Mouse (Mus musculus): Measurements from ENCODE around the gene Myef2. TPM values are rescaled to one million over a fixed set of nuclear protein-coding genes. Genes with fewer than 3 reads are reported as not detected.

Gene Myef2
- polyA plus RNA-seq, 1 experiment from 2014 or later = 46.9 TPM

GRCm38 (mm10) chr2:125083879-125084278 is 39.6 kb downstream of the Myef2 start:
- ATAC-seq = no peak
- 24% methylated on average over 1 of the region's 1 CpGs for WGBS
- no peak overlapping the region for H3K9ac ChIP-seq (ENCODE audit: low read depth, low read length)
- no peak overlapping the region for H3K4me2 ChIP-seq (ENCODE audit: low read depth, low read length)
- no peak overlapping the region for H3K27ac ChIP-seq (ENCODE audit: low read length)
- H3K36me3 ChIP-seq (ENCODE audit: control insufficient read depth, insufficient read depth, low read length) = no peaks in the 10 kb centered on the region
- no peaks in the 10 kb centered on the region for H3K4me1 ChIP-seq (ENCODE audit: control insufficient read depth, insufficient read depth, low read length)
- H3K4me3 ChIP-seq (ENCODE audit: low read length) = no peak overlapping the region
- H3K9me3 ChIP-seq (ENCODE audit: control insufficient read depth, low read length) = no peaks in the 10 kb centered on the region
- H3K27me3 ChIP-seq (replicated peaks; ENCODE audit: control insufficient read depth, insufficient read depth, low read length) = no peaks in the 10 kb centered on the region

GRCm38 (mm10) chr2:125073056-125073780 is 50.2 kb downstream of the Myef2 start:
- Histone ChIP-seq H3K4me1 (ENCODE audit: control insufficient read depth, insufficient read depth, low read length) (no peaks in the 10 kb centered on the region), H3K27me3 (replicated peaks; ENCODE audit: control insufficient read depth, insufficient read depth, low read length) (no peaks in the 10 kb centered on the region), H3K36me3 (ENCODE audit: control insufficient read depth, insufficient read depth, low read length) (no peaks in the 10 kb centered on the region), H3K4me3 (ENCODE audit: low read length) (no peak overlapping the region), H3K4me2 (ENCODE audit: low read depth, low read length) (no peak overlapping the region), H3K9me3 (ENCODE audit: control insufficient read depth, low read length) (no peaks in the 10 kb centered on the region), H3K9ac (ENCODE audit: low read depth, low read length) (no peak overlapping the region), H3K27ac (ENCODE audit: low read length) (no peak overlapping the region)
- ATAC-seq = no peak
- WGBS = 82% methylated on average over 3 of the region's 3 CpGs

- no peak overlapping the region for H3K4me3 ChIP-seq (ENCODE audit: low read length)
- H3K4me2 ChIP-seq (ENCODE audit: low read depth, low read length) = no peak overlapping the region
- no peaks in the 10 kb centered on the region for H3K27me3 ChIP-seq (replicated peaks; ENCODE audit: control insufficient read depth, insufficient read depth, low read length)
- no peaks in the 10 kb centered on the region for H3K4me1 ChIP-seq (ENCODE audit: control insufficient read depth, insufficient read depth, low read length)
- 86% methylated on average over 12 of the region's 12 CpGs for WGBS
- H3K36me3 ChIP-seq (ENCODE audit: control insufficient read depth, insufficient read depth, low read length) = no peaks in the 10 kb centered on the region
- H3K27ac ChIP-seq (ENCODE audit: low read length) = no peak overlapping the region
- no peak for ATAC-seq
- H3K9me3 ChIP-seq (ENCODE audit: control insufficient read depth, low read length) = no peaks in the 10 kb centered on the region
- no peak overlapping the region for H3K9ac ChIP-seq (ENCODE audit: low read depth, low read length)
These were observed 54.8 kb downstream of the Myef2 start for GRCm38 (mm10) chr2:125068696-125069095.

- no peak within 1 kb of the TSS for H3K9ac ChIP-seq (ENCODE audit: low read depth, low read length)
- no peaks in the 10 kb centered on the region for H3K9me3 ChIP-seq (ENCODE audit: control insufficient read depth, low read length)
- H3K27me3 ChIP-seq (replicated peaks; ENCODE audit: control insufficient read depth, insufficient read depth, low read length) = no peaks in the 10 kb centered on the region
- H3K27ac ChIP-seq (ENCODE audit: low read length) = no peak within 1 kb of the TSS
- H3K4me1 ChIP-seq (ENCODE audit: control insufficient read depth, insufficient read depth, low read length) = no peaks in the 10 kb centered on the region
- no peaks in the 10 kb centered on the region for H3K36me3 ChIP-seq (ENCODE audit: control insufficient read depth, insufficient read depth, low read length)
- no peak within 1 kb of the TSS for H3K4me3 ChIP-seq (ENCODE audit: low read length)
- peak; percentile 42; the same call in 1 of the 2 replicates for ATAC-seq
- 48% methylated on average over 10 of the region's 10 CpGs for WGBS
- no peak within 1 kb of the TSS for H3K4me2 ChIP-seq (ENCODE audit: low read depth, low read length)
These were observed 55.6 kb downstream of the Myef2 start, which contains the start of gene Slc24a5 for GRCm38 (mm10) chr2:125067894-125068293. Gene Slc24a5, plus strand, starts transcription at chr2:125068124.

- no peak overlapping the region for H3K4me3 ChIP-seq (ENCODE audit: low read length)
- ATAC-seq = no peak
- no peak overlapping the region for H3K4me2 ChIP-seq (ENCODE audit: low read depth, low read length)
- H3K27ac ChIP-seq (ENCODE audit: low read length) = no peak overlapping the region
- WGBS = 90% methylated on average over 7 of the region's 7 CpGs
- no peaks in the 10 kb centered on the region for H3K4me1 ChIP-seq (ENCODE audit: control insufficient read depth, insufficient read depth, low read length)
- H3K9me3 ChIP-seq (ENCODE audit: control insufficient read depth, low read length) = no peaks in the 10 kb centered on the region
- H3K36me3 ChIP-seq (ENCODE audit: control insufficient read depth, insufficient read depth, low read length) = no peaks in the 10 kb centered on the region
- no peak overlapping the region for H3K9ac ChIP-seq (ENCODE audit: low read depth, low read length)
- H3K27me3 ChIP-seq (replicated peaks; ENCODE audit: control insufficient read depth, insufficient read depth, low read length) = no peaks in the 10 kb centered on the region
These were observed 56.1 kb downstream of the Myef2 start for GRCm38 (mm10) chr2:125067373-125067772.

GRCm38 (mm10) chr2:125062944-125063343 is 60.5 kb downstream of the Myef2 start:
- Histone ChIP-seq H3K9ac (ENCODE audit: low read depth, low read length) (no peak overlapping the region), H3K4me3 (ENCODE audit: low read length) (no peak overlapping the region), H3K4me1 (ENCODE audit: control insufficient read depth, insufficient read depth, low read length) (no peaks in the 10 kb centered on the region), H3K27me3 (replicated peaks; ENCODE audit: control insufficient read depth, insufficient read depth, low read length) (no peaks in the 10 kb centered on the region), H3K27ac (ENCODE audit: low read length) (no peak overlapping the region), H3K36me3 (ENCODE audit: control insufficient read depth, insufficient read depth, low read length) (no peaks in the 10 kb centered on the region), H3K4me2 (ENCODE audit: low read depth, low read length) (no peak overlapping the region), H3K9me3 (ENCODE audit: control insufficient read depth, low read length) (no peaks in the 10 kb centered on the region)
- WGBS = 58% methylated on average over 4 of the region's 4 CpGs
- no peak for ATAC-seq

- no peak for ATAC-seq
- WGBS = 90% methylated on average over 7 of the region's 7 CpGs
- Histone ChIP-seq H3K4me1 (ENCODE audit: control insufficient read depth, insufficient read depth, low read length) (no peaks in the 10 kb centered on the region), H3K9me3 (ENCODE audit: control insufficient read depth, low read length) (no peaks in the 10 kb centered on the region), H3K27ac (ENCODE audit: low read length) (no peak overlapping the region), H3K4me3 (ENCODE audit: low read length) (no peak overlapping the region), H3K9ac (ENCODE audit: low read depth, low read length) (no peak overlapping the region), H3K36me3 (ENCODE audit: control insufficient read depth, insufficient read depth, low read length) (no peaks in the 10 kb centered on the region), H3K27me3 (replicated peaks; ENCODE audit: control insufficient read depth, insufficient read depth, low read length) (no peaks in the 10 kb centered on the region), H3K4me2 (ENCODE audit: low read depth, low read length) (no peak overlapping the region)
These were observed 62.0 kb downstream of the Myef2 start for GRCm38 (mm10) chr2:125061451-125061850.

GRCm38 (mm10) chr2:125057250-125057815 is 66.1 kb downstream of the Myef2 start:
- Histone ChIP-seq H3K9me3 (ENCODE audit: control insufficient read depth, low read length) (no peaks in the 10 kb centered on the region), H3K27me3 (replicated peaks; ENCODE audit: control insufficient read depth, insufficient read depth, low read length) (no peaks in the 10 kb centered on the region), H3K4me2 (ENCODE audit: low read depth, low read length) (no peak overlapping the region), H3K36me3 (ENCODE audit: control insufficient read depth, insufficient read depth, low read length) (no peaks in the 10 kb centered on the region), H3K9ac (ENCODE audit: low read depth, low read length) (no peak overlapping the region), H3K27ac (ENCODE audit: low read length) (no peak overlapping the region), H3K4me3 (ENCODE audit: low read length) (no peak overlapping the region), H3K4me1 (ENCODE audit: control insufficient read depth, insufficient read depth, low read length) (no peaks in the 10 kb centered on the region)
- no peak for ATAC-seq
- WGBS = 27% methylated on average over 7 of the region's 7 CpGs

- H3K4me3 ChIP-seq (ENCODE audit: low read length) = no peak overlapping the region
- no peak for ATAC-seq
- H3K36me3 ChIP-seq (ENCODE audit: control insufficient read depth, insufficient read depth, low read length) = no peaks in the 10 kb centered on the region
- no peaks in the 10 kb centered on the region for H3K9me3 ChIP-seq (ENCODE audit: control insufficient read depth, low read length)
- no peaks in the 10 kb centered on the region for H3K4me1 ChIP-seq (ENCODE audit: control insufficient read depth, insufficient read depth, low read length)
- H3K27ac ChIP-seq (ENCODE audit: low read length) = no peak overlapping the region
- H3K4me2 ChIP-seq (ENCODE audit: low read depth, low read length) = no peak overlapping the region
- H3K9ac ChIP-seq (ENCODE audit: low read depth, low read length) = no peak overlapping the region
- no peaks in the 10 kb centered on the region for H3K27me3 ChIP-seq (replicated peaks; ENCODE audit: control insufficient read depth, insufficient read depth, low read length)
- WGBS = 88% methylated on average over 7 of the region's 7 CpGs
These were observed 68.1 kb downstream of the Myef2 start for GRCm38 (mm10) chr2:125055316-125055903.
